Mouse (Mus musculus): ENCODE results near the gene Eogt. TPM values are rescaled to one million over a fixed set of nuclear protein-coding genes. Genes with fewer than 3 reads are reported as not detected.

Eogt gene
- total RNA-seq, 2 experiments from 2014 or later: 32.1 to 38.3 TPM

GRCm38 (mm10) chr6:97106777-97107176, 42.2 kb downstream of the Eogt start:
- DNase-seq (ENCODE audit: low spot score in 2 of 2): peak; percentile 32 to 70

GRCm38 (mm10) chr6:97106106-97106505, 42.9 kb downstream of the Eogt start:
- peak in 1 of 2 experiments; percentile 30 for DNase-seq (ENCODE audit: low spot score in 2 of 2)

GRCm38 (mm10) chr6:97104264-97104852, 44.6 kb downstream of the Eogt start:
- DNase-seq (ENCODE audit: low spot score in 2 of 2): no peak

GRCm38 (mm10) chr6:97101958-97102702, 46.9 kb downstream of the Eogt start:
- DNase-seq (ENCODE audit: low spot score in 2 of 2): no peak

GRCm38 (mm10) chr6:97101190-97101957, 47.6 kb downstream of the Eogt start:
- DNase-seq (ENCODE audit: low spot score in 2 of 2): no peak

GRCm38 (mm10) chr6:97082336-97082735, 66.6 kb downstream of the Eogt start:
- DNase-seq (ENCODE audit: low spot score in 2 of 2): no peak

- no peak for DNase-seq (ENCODE audit: low spot score in 2 of 2)
These were observed 69.0 kb downstream of the Eogt start for GRCm38 (mm10) chr6:97080016-97080415.

- DNase-seq (ENCODE audit: low spot score in 2 of 2): peak in 1 of 2 experiments; percentile 4
These were observed 88.8 kb downstream of the Eogt start, which contains the start of gene Fam19a4 for GRCm38 (mm10) chr6:97060074-97060681. Gene Fam19a4 (minus strand): TSS chr6:97060413.

Other genes starting within 250 kb of the Eogt start
- gene Fam19a4, start 88.8 kb downstream of the Eogt start, total RNA-seq (2021): 1 to 10 TPM in 1 of 2 experiments, under 1 TPM in 1; 0.69 to 2.0 TPM
- gene Tmf1, start 29.9 kb upstream of the Eogt start, total RNA-seq (2021): 10 to 100 TPM; 56.9 to 57.9 TPM
- gene Uba3, start 56.5 kb upstream of the Eogt start, total RNA-seq (2021): 10 to 100 TPM; 62.1 to 65.7 TPM
- gene Arl6ip5, start 61.5 kb upstream of the Eogt start, total RNA-seq (2021): 100 to 1,000 TPM; 156 to 168 TPM
- gene Lmod3, start 103.6 kb upstream of the Eogt start, total RNA-seq (2021): not detected